Mouse (Mus musculus): ENCODE data around the gene Saysd1.

- TF ChIP-seq CTCF (IDR thresholded peaks at IDR 0.05; ENCODE audit: low read depth) (no peak), EP300 (IDR thresholded peaks at IDR 0.05; ENCODE audit: low read depth) (no peak)
These were observed 43.2 kb upstream of the Saysd1 start, which contains the start of gene Kcnk5 for GRCm38 (mm10) chr14:20181466-20181921.
